In genomic region chr16:9882420-9882819, GRCm38 (mm10) we compare ENCODE assay signal across 12 mouse cellular contexts.
"Had no signal": no experiment of that assay in that cellular context is flagged by ENCODE, and none has a peak within 500 bp of the region (broad histone marks: within the 10 kb centered on the region; RNA-seq: fewer than 3 reads in every experiment).

No protein-coding gene starts in this region.

- ATAC-seq: intestine, postnatal 0 days; liver, postnatal 0 days; lung, postnatal 0 days; midbrain, embryonic 13.5 days; midbrain, embryonic 16.5 days had no signal

- DNase-seq: kidney, adult 2 months; kidney, postnatal 10 days; kidney, postnatal 36 days; liver, postnatal 0 days; lung, embryonic 14.5 days; lung, postnatal 36 days; retina, postnatal 1 day; thymus, postnatal 25 days had no signal
